Mouse (Mus musculus) CH12.LX (cell line): ENCODE measurements at regions not wholly inside any gene's neighbourhood (a gene's known extent, or its start where the extent isn't known, plus 50 kb on each side); places are given as distances from the start of the nearest gene placed in this dataset.

Experiments
- DNase-seq: peaks from one replicate; pipeline ENCODE4 v3.0.0-alpha.2; 2013; ENCODE audit errors: extremely low read depth
- H3K27ac ChIP-seq: 2 replicates; pipeline ENCODE4 v1.5.1; 2012; ENCODE audit warnings: low read depth, mild to moderate bottlenecking, control low read depth, moderate library complexity; ENCODE audit not compliant: insufficient read depth
- H3K27me3 ChIP-seq: replicated peaks from 2 replicates; pipeline ENCODE3; 2012; ENCODE audit warnings: inconsistent platforms
- H3K36me3 ChIP-seq, 2 experiments: replicated peaks in 1 of 2; 2 replicates each; pipeline versions ENCODE3 to v1.6.1; 2012; ENCODE audit warnings: inconsistent platforms in 1 of 2, low read length in 1 of 2, mild to moderate bottlenecking in 1 of 2, mixed read lengths in 1 of 2, moderate library complexity in 1 of 2; ENCODE audit not compliant: control insufficient read depth in 1 of 2, insufficient read depth in 1 of 2
- H3K4me1 ChIP-seq, 2 experiments: 2 replicates each; pipeline ENCODE4 v1.6.1; 2012; ENCODE audit warnings: inconsistent platforms in 1 of 2, moderate library complexity in 1 of 2; ENCODE audit not compliant: insufficient read depth in 2 of 2, control insufficient read depth in 1 of 2
- H3K4me2 ChIP-seq: 2 replicates; pipeline ENCODE4 v1.6.1; 2012; ENCODE audit warnings: low read depth, mild to moderate bottlenecking, control low read depth; ENCODE audit not compliant: poor library complexity, insufficient read depth, severe bottlenecking
- H3K4me3 ChIP-seq, 3 experiments: fragments of 150-350 bp in 1 of 3; sonication (generic) in 1 of 3; replicated peaks in 1 of 3; 2 replicates each; pipeline versions ENCODE3 to v1.5.1; 2011 to 2012; ENCODE audit warnings: low read depth in 2 of 3, low read length in 2 of 3, mild to moderate bottlenecking in 2 of 3, moderate library complexity in 2 of 3, control low read depth in 1 of 3, improper control_type of control experiment in 1 of 3, inconsistent platforms in 1 of 3, mixed read lengths in 1 of 3; ENCODE audit not compliant: poor library complexity in 1 of 3
- H3K79me2 ChIP-seq: replicated peaks from 2 replicates; pipeline ENCODE4 v1.6.1; 2012; ENCODE audit warnings: mild to moderate bottlenecking, moderate library complexity; ENCODE audit not compliant: control insufficient read depth, poor library complexity, insufficient read depth, severe bottlenecking; ENCODE audit errors: extremely low read depth
- H3K9ac ChIP-seq: 2 replicates; pipeline ENCODE4 v1.6.1; 2012; ENCODE audit warnings: low read depth, mild to moderate bottlenecking, control low read depth, moderate library complexity; ENCODE audit not compliant: insufficient read depth
- H3K9me3 ChIP-seq: replicated peaks from 2 replicates; pipeline ENCODE3; 2012; ENCODE audit warnings: low read length, inconsistent platforms, mixed read lengths
- BHLHE40 ChIP-seq: IDR thresholded peaks from 2 replicates; pipeline ENCODE4 v1.6.1; 2011; ENCODE audit warnings: mild to moderate bottlenecking, low read depth, low read length, improper control_type of control experiment
- CHD1 ChIP-seq: IDR thresholded peaks from 2 replicates; pipeline ENCODE4 v1.6.1; 2012; ENCODE audit warnings: low read depth, low read length, improper control_type of control experiment, inconsistent platforms
- CHD2 ChIP-seq: IDR thresholded peaks from 2 replicates; pipeline ENCODE4 v1.6.1; 2011; ENCODE audit warnings: low read length, improper control_type of control experiment
- CTCF ChIP-seq, 2 experiments: IDR thresholded peaks in 1 of 2; conservative IDR thresholded peaks in 1 of 2; 2 replicates each; pipeline ENCODE4 v1.5.1; 2011 to 2012; ENCODE audit warnings: low read depth in 2 of 2, low read length in 2 of 2, improper control_type of control experiment in 1 of 2, inconsistent platforms in 1 of 2, mild to moderate bottlenecking in 1 of 2, moderate library complexity in 1 of 2
- E2F4 ChIP-seq: IDR thresholded peaks from 2 replicates; pipeline ENCODE4 v1.6.1; 2011; ENCODE audit warnings: low read depth, low read length, improper control_type of control experiment; ENCODE audit not compliant: insufficient replicate concordance
- ETS1 ChIP-seq: conservative IDR thresholded peaks from 2 replicates; pipeline ENCODE4 v1.6.1; 2012; ENCODE audit warnings: low read depth, mild to moderate bottlenecking, inconsistent platforms, low read length, improper control_type of control experiment, moderate library complexity
- GABPA ChIP-seq: IDR thresholded peaks from 2 replicates; pipeline ENCODE4 v1.6.1; 2012; ENCODE audit warnings: low read depth, low read length, improper control_type of control experiment, inconsistent platforms; ENCODE audit not compliant: insufficient replicate concordance
- IRF4 ChIP-seq: IDR thresholded peaks from 2 replicates; pipeline ENCODE4 v1.6.1; 2014; ENCODE audit warnings: low read depth, mild to moderate bottlenecking, inconsistent platforms, low read length, improper control_type of control experiment
- JUND ChIP-seq: conservative IDR thresholded peaks from 2 replicates; pipeline ENCODE4 v1.6.1; 2011; ENCODE audit warnings: low read depth, low read length, improper control_type of control experiment
- KAT2A ChIP-seq: IDR thresholded peaks from 2 replicates; pipeline ENCODE4 v1.6.1; 2012; ENCODE audit warnings: low read length, improper control_type of control experiment, inconsistent platforms; ENCODE audit not compliant: insufficient replicate concordance
- MAFK ChIP-seq: IDR thresholded peaks from 2 replicates; pipeline ENCODE4 v1.6.1; 2011; ENCODE audit warnings: low read length, improper control_type of control experiment; ENCODE audit not compliant: insufficient replicate concordance
- MAZ ChIP-seq: IDR thresholded peaks from 2 replicates; pipeline ENCODE4 v1.6.1; 2012; ENCODE audit warnings: low read depth, mild to moderate bottlenecking, inconsistent platforms, low read length, improper control_type of control experiment, moderate library complexity
- MXI1 ChIP-seq: IDR thresholded peaks from 2 replicates; pipeline ENCODE4 v1.6.1; 2011; ENCODE audit warnings: mild to moderate bottlenecking, low read depth, low read length, improper control_type of control experiment
- MYC ChIP-seq: IDR thresholded peaks from 2 replicates; pipeline ENCODE4 v1.6.1; 2011; ENCODE audit warnings: low read depth, mild to moderate bottlenecking, improper control_type of control experiment, low read length
- NELFE ChIP-seq: IDR thresholded peaks from 2 replicates; pipeline ENCODE4 v1.6.1; 2011; ENCODE audit warnings: low read depth, low read length, improper control_type of control experiment
- PAX5 ChIP-seq: IDR thresholded peaks from 2 replicates; pipeline ENCODE4 v1.6.1; 2012; ENCODE audit warnings: low read length, inconsistent platforms, mixed read lengths
- RCOR1 ChIP-seq: conservative IDR thresholded peaks from 2 replicates; pipeline ENCODE4 v1.6.1; 2012; ENCODE audit warnings: low read depth, mild to moderate bottlenecking, inconsistent platforms, low read length, improper control_type of control experiment
- USF2 ChIP-seq: conservative IDR thresholded peaks from 2 replicates; pipeline ENCODE4 v1.6.1; 2011; ENCODE audit warnings: low read depth, low read length, improper control_type of control experiment
- ZC3H11A ChIP-seq: IDR thresholded peaks from 2 replicates; pipeline ENCODE4 v1.6.1; 2012; ENCODE audit warnings: low read depth, mild to moderate bottlenecking, inconsistent platforms, low read length, improper control_type of control experiment
- ZKSCAN1 ChIP-seq: IDR thresholded peaks from 2 replicates; pipeline ENCODE4 v1.6.1; 2012; ENCODE audit warnings: low read depth, inconsistent platforms, low read length, improper control_type of control experiment, borderline replicate concordance
- ZMIZ1 ChIP-seq: IDR thresholded peaks from 2 replicates; pipeline ENCODE4 v1.6.1; 2012; ENCODE audit warnings: low read depth, mild to moderate bottlenecking, inconsistent platforms, low read length, improper control_type of control experiment
- ZNF384 ChIP-seq: IDR thresholded peaks from 2 replicates; pipeline ENCODE4 v1.6.1; 2012; ENCODE audit warnings: low read depth, low read length, improper control_type of control experiment, inconsistent platforms
- dilution Hi-C: fragments of 300-500 bp; cut with MboI; formaldehyde crosslinking; loops from 2 replicates; pipeline ENCODE4 v1.14.3; 2020; ENCODE audit warnings: low sequenced_read_pairs; ENCODE audit not compliant: extremely low pct_unique_long_range_greater_than_20kb, extremely low pct_ligation_motif_present
- in situ Hi-C: fragments of 300-500 bp; cut with MboI; formaldehyde crosslinking; loops from 3 replicates; pipeline ENCODE4 v1.14.3; 2019; ENCODE audit warnings: low sequenced_read_pairs, low pct_ligation_motif_present, low pct_unique_long_range_greater_than_20kb, mixed read lengths

DNA sequence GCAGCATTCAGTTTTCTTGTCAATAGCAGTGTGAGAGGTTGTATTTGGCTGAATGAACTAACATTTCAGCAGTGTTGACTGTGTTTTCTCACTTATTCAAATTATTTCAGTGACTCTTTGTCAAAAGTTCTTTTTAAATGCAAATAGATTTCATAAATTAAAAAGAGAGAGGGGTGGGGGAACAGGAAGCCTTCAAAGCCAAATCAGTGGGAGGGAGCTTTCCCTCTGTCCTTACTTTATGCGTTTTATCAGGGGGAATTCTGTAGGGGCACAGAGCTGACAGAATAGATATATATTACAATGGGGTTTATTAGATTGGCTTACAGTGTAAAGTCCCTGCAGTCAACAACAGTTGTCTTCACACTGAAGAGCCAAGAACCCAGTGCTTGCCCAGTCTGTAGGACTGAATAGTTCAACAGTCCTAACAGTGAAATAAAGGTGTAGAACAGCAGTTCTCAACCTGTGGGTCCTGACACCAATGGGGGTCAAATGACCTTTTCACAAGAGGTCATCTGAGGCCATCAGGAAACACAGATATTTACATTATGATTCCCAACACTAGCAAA is 479.5 kb upstream of the Arpp21 start:
- no peaks in the 10 kb centered on the region for H3K27me3 ChIP-seq
- H3K9ac ChIP-seq, result no peak overlapping the region
- DNase-seq, result no peak
- peaks cover 35% of the 10 kb centered on the region for H3K9me3 ChIP-seq
- in situ Hi-C loops, result no loop called here
- dilution Hi-C loops, result no loop called here
- H3K36me3 ChIP-seq, result no peaks in the 10 kb centered on the region
- no peaks in the 10 kb centered on the region for H3K79me2 ChIP-seq
- no peak overlapping the region for H3K4me3 ChIP-seq
- no peak overlapping the region for H3K27ac ChIP-seq
- H3K4me1 ChIP-seq, result no peaks in the 10 kb centered on the region
- no peak for TF ChIP-seq IRF4
- no peak for TF ChIP-seq MAZ
- TF ChIP-seq CTCF (conservative IDR thresholded peaks at IDR 0.05 in 1 of 2, IDR thresholded peaks at IDR 0.05 in 1 of 2; ENCODE audit: low read depth in 2 of 2, low read length in 2 of 2), result no peak
- no peak for TF ChIP-seq KAT2A
- TF ChIP-seq NELFE, result no peak
- TF ChIP-seq ZNF384, result no peak
- no peak for TF ChIP-seq ZMIZ1
- no peak for TF ChIP-seq ZKSCAN1
- TF ChIP-seq MXI1, result no peak
- H3K4me2 ChIP-seq, result no peak overlapping the region

DNA sequence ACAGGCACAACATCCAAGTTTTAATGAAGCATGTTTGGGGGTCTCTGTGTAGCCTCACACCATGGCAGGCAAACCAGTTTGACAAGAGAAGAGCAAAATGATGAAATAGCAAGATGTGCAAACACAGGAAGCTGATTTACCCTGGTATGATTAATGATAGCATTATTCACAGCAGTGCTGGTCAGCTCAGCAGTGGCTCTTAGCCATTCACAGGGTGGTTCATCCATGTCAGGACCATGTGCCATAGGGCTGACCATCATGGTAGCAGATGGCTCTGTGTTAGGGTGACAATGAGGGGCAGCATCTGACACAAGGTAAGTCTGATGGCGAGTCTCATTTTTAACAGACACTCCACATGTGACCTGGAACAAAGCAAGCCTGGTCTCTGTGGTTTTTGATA is 443.1 kb upstream of the Arpp21 start:
- dilution Hi-C loops, result no loop called here
- Histone ChIP-seq H3K9me3 (peaks cover 31% of the 10 kb centered on the region), H3K4me3 (no peak overlapping the region), H3K79me2 (no peaks in the 10 kb centered on the region), H3K4me1 (no peaks in the 10 kb centered on the region), H3K9ac (no peak overlapping the region), H3K4me2 (no peak overlapping the region), H3K27me3 (no peaks in the 10 kb centered on the region), H3K36me3 (no peaks in the 10 kb centered on the region), H3K27ac (no peak overlapping the region)
- in situ Hi-C loops, result no loop called here
- TF ChIP-seq MAFK, result no peak
- no peak for TF ChIP-seq PAX5
- no peak for TF ChIP-seq ETS1
- TF ChIP-seq CTCF (conservative IDR thresholded peaks at IDR 0.05 in 1 of 2, IDR thresholded peaks at IDR 0.05 in 1 of 2; ENCODE audit: low read depth in 2 of 2, low read length in 2 of 2), result no peak
- TF ChIP-seq JUND, result no peak
- no peak for DNase-seq

DNA sequence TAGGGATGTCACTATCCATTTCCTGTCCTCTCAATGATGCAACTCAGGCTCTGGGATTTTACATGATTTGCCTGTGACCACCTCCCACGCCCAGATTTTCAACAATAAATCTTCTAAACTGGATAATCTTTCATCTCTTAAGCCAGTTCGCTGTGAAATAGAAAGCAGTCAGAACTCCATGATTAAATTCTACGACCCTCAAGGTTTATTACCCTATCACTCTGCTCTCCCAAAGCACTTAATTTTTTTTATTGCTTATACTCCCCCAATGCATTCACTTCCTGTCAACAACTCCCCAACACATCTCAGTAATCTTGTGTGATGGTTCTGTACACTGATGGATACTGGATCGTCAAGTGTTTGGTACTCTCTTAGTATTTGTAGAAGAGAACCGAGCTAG is 439.5 kb upstream of the Arpp21 start:
- Histone ChIP-seq H3K27ac (no peak overlapping the region), H3K9me3 (peaks cover 36% of the 10 kb centered on the region), H3K27me3 (no peaks in the 10 kb centered on the region), H3K9ac (no peak overlapping the region), H3K4me2 (no peak overlapping the region), H3K36me3 (no peaks in the 10 kb centered on the region), H3K4me3 (no peak overlapping the region), H3K4me1 (no peaks in the 10 kb centered on the region), H3K79me2 (no peaks in the 10 kb centered on the region)
- no peak for TF ChIP-seq ZKSCAN1
- TF ChIP-seq ZC3H11A, result no peak
- no peak for TF ChIP-seq IRF4
- no peak for TF ChIP-seq RCOR1
- TF ChIP-seq CHD1, result no peak
- no peak for TF ChIP-seq BHLHE40
- TF ChIP-seq CHD2, result no peak
- TF ChIP-seq GABPA, result no peak
- TF ChIP-seq KAT2A, result no peak
- TF ChIP-seq ETS1, result no peak
- TF ChIP-seq E2F4, result no peak
- no peak for TF ChIP-seq USF2
- TF ChIP-seq MYC, result no peak
- no peak for TF ChIP-seq ZMIZ1
- no peak for TF ChIP-seq JUND
- no peak for TF ChIP-seq CTCF (conservative IDR thresholded peaks at IDR 0.05 in 1 of 2, IDR thresholded peaks at IDR 0.05 in 1 of 2; ENCODE audit: low read depth in 2 of 2, low read length in 2 of 2)
- in situ Hi-C loops, result no loop called here
- no peak for DNase-seq
- dilution Hi-C loops, result no loop called here
